In genomic region chr5:9128566-9128965, GRCm38 (mm10) we compare ENCODE assay signal across 16 mouse cellular contexts. TPM values are rescaled to one million over a fixed set of nuclear protein-coding genes. Genes with fewer than 3 reads are reported as not detected.
DNase-seq lines count a peak whose midpoint lies in the region; ATAC-seq lines count a peak whose summit lies in the region.
"Had no signal": no experiment of that assay in that cellular context is flagged by ENCODE, and none has a peak within 500 bp of the region (broad histone marks: within the 10 kb centered on the region; RNA-seq: fewer than 3 reads in every experiment).

No protein-coding gene starts in this region.

- H3K9ac ChIP-seq in hindbrain, embryonic 11.5 days (ENCODE audit: low read depth, low read length) = no peak overlapping the region
- H3K9ac ChIP-seq: hindbrain, embryonic 12.5 days; liver, embryonic 15.5 days; midbrain, embryonic 12.5 days had no signal

- no peaks in the 10 kb centered on the region for H3K9me3 ChIP-seq in hindbrain, embryonic 11.5 days (ENCODE audit: control insufficient read depth, low read length)
- H3K9me3 ChIP-seq: hindbrain, embryonic 12.5 days; liver, embryonic 15.5 days; midbrain, embryonic 12.5 days had no signal

- no peaks in the 10 kb centered on the region for H3K4me1 ChIP-seq in hindbrain, embryonic 11.5 days (replicated peaks; ENCODE audit: control insufficient read depth, insufficient read depth, low read length)
- H3K4me1 ChIP-seq: hindbrain, embryonic 12.5 days; liver, embryonic 15.5 days; midbrain, embryonic 12.5 days had no signal

- peak; percentile 71 for ATAC-seq in frontal cortex, adult (ENCODE audit: low TSS enrichment)
- no peak for ATAC-seq in hindbrain, embryonic 11.5 days (ENCODE audit: low FRiP score)
- ATAC-seq: forebrain, embryonic 16.5 days had no signal

- intact Hi-C loops in gastrocnemius, postnatal 14 days (cut with DNase I; ENCODE audit: low total_unique reads) = no loop called here

- no peak overlapping the region for H3K4me2 ChIP-seq in hindbrain, embryonic 11.5 days (replicated peaks; ENCODE audit: low read depth, low read length)
- H3K4me2 ChIP-seq: hindbrain, embryonic 12.5 days; liver, embryonic 15.5 days; midbrain, embryonic 12.5 days had no signal

- no peaks in the 10 kb centered on the region for H3K27me3 ChIP-seq in hindbrain, embryonic 11.5 days (ENCODE audit: control insufficient read depth, insufficient read depth, low read length)
- H3K27me3 ChIP-seq: hindbrain, embryonic 12.5 days; liver, embryonic 15.5 days; midbrain, embryonic 12.5 days had no signal

- no peak overlapping the region for H3K27ac ChIP-seq in hindbrain, embryonic 11.5 days (ENCODE audit: low read depth, low read length)
- H3K27ac ChIP-seq: hindbrain, embryonic 12.5 days; liver, embryonic 15.5 days; midbrain, embryonic 12.5 days had no signal

- no peak overlapping the region for H3K4me3 ChIP-seq in hindbrain, embryonic 11.5 days (ENCODE audit: low read depth, low read length)
- H3K4me3 ChIP-seq: hindbrain, embryonic 12.5 days; liver, embryonic 15.5 days; midbrain, embryonic 12.5 days had no signal

- H3K36me3 ChIP-seq in hindbrain, embryonic 11.5 days (ENCODE audit: control insufficient read depth, insufficient read depth, low read length) = peaks cover 13% of the 10 kb centered on the region

- no peak for DNase-seq in frontal cortex, postnatal 10 days (ENCODE audit: low spot score in 2 of 2)
- DNase-seq in right cerebral cortex, adult 18-20 months = peak; percentile 46
- DNase-seq in right cerebral cortex, postnatal 4 days = no peak
- DNase-seq in layer of hippocampus, postnatal 36 days = peak; percentile 38 to 39
- no peak for DNase-seq in thymus, postnatal 4 days
- DNase-seq in gastrocnemius, postnatal 14 days = no peak
- DNase-seq in hindbrain, embryonic 11.5 days (ENCODE audit: low spot score) = no peak
- DNase-seq: cerebellum, postnatal 25 days; kidney, adult 18-20 months; kidney, postnatal 36 days; thymus, postnatal 14 days had no signal

- 90% methylated on average over 12 of the region's 12 CpGs for WGBS in hindbrain, embryonic 11.5 days

RNA-seq across cellular contexts. Expression of gene Tmem243, which starts 28.1 kb away (rescaled TPM):
- total RNA-seq in layer of hippocampus, postnatal 36 days (2021) = 1 to 10 TPM; 8.5 to 9.6 TPM
- 1 to 10 TPM; 4.2 to 6.2 TPM for total RNA-seq in gastrocnemius, postnatal 14 days (2021)
- 21.2 and 23.9 TPM in 2 replicates for polyA plus RNA-seq in hindbrain, embryonic 11.5 days (2014; fragmentation: Nextera tagmentation; extraction: Ambion mirVana)

RNA-seq across cellular contexts. Expression of gene Dmtf1, which starts 33.0 kb away (rescaled TPM):
- total RNA-seq in layer of hippocampus, postnatal 36 days (2021) = 10 to 100 TPM; 53.8 to 58.0 TPM
- total RNA-seq in gastrocnemius, postnatal 14 days (2021) = 10 to 100 TPM in 1 of 2 experiments, 1 to 10 TPM in 1; 7.8 to 10.2 TPM
- 77.3 and 81.2 TPM in 2 replicates for polyA plus RNA-seq in hindbrain, embryonic 11.5 days (2014; fragmentation: Nextera tagmentation; extraction: Ambion mirVana)

Comparison
In these comparisons a context has a peak if more than half of its experiments do, and no peak if none do; other contexts are left out.
1. DNase-seq: peak in right cerebral cortex, adult 18-20 months (single experiment) and layer of hippocampus, postnatal 36 days (2 of 2); none in frontal cortex, postnatal 10 days (0 of 2), right cerebral cortex, postnatal 4 days (single experiment), thymus, postnatal 4 days (single experiment), gastrocnemius, postnatal 14 days (single experiment) and hindbrain, embryonic 11.5 days (single experiment).
2. RNA of gene Dmtf1, which starts 33.0 kb away (total RNA-seq): 53.8 to 58.0 TPM in layer of hippocampus, postnatal 36 days; 7.8 to 10.2 TPM in gastrocnemius, postnatal 14 days; every median in the first group is over 4 times any median in the second.